Mouse (Mus musculus) intestine, embryonic 16.5 days (tissue): ENCODE measurements around the gene Ralgps2. TPM values are rescaled to one million over a fixed set of nuclear protein-coding genes. Genes with fewer than 3 reads are reported as not detected.

Experiments used
- ATAC-seq: fragments of 200-750 bp; cut with Nextera tagmentation; 2 replicates; pipeline ENCODE4 v1.8.0; 2017; ENCODE audit warnings: moderate TSS enrichment, moderate library complexity
- H3K27ac ChIP-seq: fragments of 300-500 bp; sonication (generic); 2 replicates; pipeline ENCODE4 v1.5.1; 2014; ENCODE audit warnings: mild to moderate bottlenecking, low read length
- H3K27me3 ChIP-seq: fragments of 300-500 bp; sonication (generic); replicated peaks from 2 replicates; pipeline ENCODE4 v1.6.1; 2014; ENCODE audit warnings: low read length, control low read depth, mixed read lengths; ENCODE audit not compliant: control insufficient read depth, insufficient read depth
- H3K36me3 ChIP-seq: fragments of 300-500 bp; sonication (generic); 2 replicates; pipeline ENCODE4 v1.6.1; 2014; ENCODE audit warnings: low read length, control low read depth; ENCODE audit not compliant: control insufficient read depth, insufficient read depth
- H3K4me1 ChIP-seq: fragments of 300-500 bp; sonication (generic); 2 replicates; pipeline ENCODE4 v1.6.1; 2014; ENCODE audit warnings: low read length, control low read depth, mixed read lengths; ENCODE audit not compliant: control insufficient read depth, insufficient read depth
- H3K4me2 ChIP-seq: fragments of 300-500 bp; sonication (generic); 2 replicates; pipeline ENCODE4 v1.6.1; 2014; ENCODE audit warnings: low read depth, low read length, control low read depth
- H3K4me3 ChIP-seq: fragments of 300-500 bp; sonication (generic); 2 replicates; pipeline ENCODE4 v1.5.1; 2014; ENCODE audit warnings: mild to moderate bottlenecking, low read length
- H3K9ac ChIP-seq: fragments of 300-500 bp; sonication (generic); 2 replicates; pipeline ENCODE4 v1.6.1; 2014; ENCODE audit warnings: low read depth, low read length
- H3K9me3 ChIP-seq: fragments of 300-500 bp; sonication (generic); 2 replicates; pipeline ENCODE4 v1.6.1; 2016; ENCODE audit warnings: low read length, control low read depth; ENCODE audit not compliant: control insufficient read depth
- WGBS: fragments of 180-500 bp; shearing (Covaris S2); extraction: QIAGEN DNeasy Blood & Tissue Kit; methylation state at CpG from one replicate; pipeline ENCODE4 v1.1.7; 2014; 5-methylcytosine and 5-hydroxymethylcytosine counted together
- polyA plus RNA-seq: library from polyadenylated mRNA; unstranded; fragments of >200 nt; fragmentation: Nextera tagmentation; extraction: Ambion mirVana; gene quantifications from 2 replicates; pipeline ENCODE4 v1.2.1, GENCODE M21; 2015

Gene Ralgps2
- polyA plus RNA-seq, 1 experiment from 2014 or later: 30.6 TPM

- WGBS: 91% methylated on average over 10 of the region's 10 CpGs
- peaks cover 14% of the 10 kb centered on the region for H3K4me1 ChIP-seq
- H3K36me3 ChIP-seq: no peaks in the 10 kb centered on the region
- no peaks in the 10 kb centered on the region for H3K27me3 ChIP-seq
- no peaks in the 10 kb centered on the region for H3K9me3 ChIP-seq
- H3K9ac ChIP-seq: no peak overlapping the region
- no peak overlapping the region for H3K4me3 ChIP-seq
- H3K27ac ChIP-seq: no peak overlapping the region
- no peak overlapping the region for H3K4me2 ChIP-seq
- ATAC-seq: no peak
Measured at GRCm38 (mm10) chr1:156784974-156785373, 154.5 kb downstream of the Ralgps2 start.

GRCm38 (mm10) chr1:156784116-156784515 lies 155.3 kb downstream of the Ralgps2 start:
- no peaks in the 10 kb centered on the region for H3K9me3 ChIP-seq
- WGBS: 61% methylated on average over 5 of the region's 5 CpGs
- H3K27me3 ChIP-seq: no peaks in the 10 kb centered on the region
- H3K36me3 ChIP-seq: no peaks in the 10 kb centered on the region
- no peak overlapping the region for H3K4me2 ChIP-seq
- H3K4me1 ChIP-seq: peaks cover 14% of the 10 kb centered on the region
- ATAC-seq: no peak
- H3K4me3 ChIP-seq: no peak overlapping the region
- no peak overlapping the region for H3K27ac ChIP-seq
- H3K9ac ChIP-seq: no peak overlapping the region

- Histone ChIP-seq H3K27ac (peak overlapping the region; percentile 80), H3K9me3 (no peaks in the 10 kb centered on the region), H3K4me1 (peaks cover 12% of the 10 kb centered on the region; the same call in 1 of the 2 replicates), H3K36me3 (no peaks in the 10 kb centered on the region), H3K4me2 (no peak overlapping the region), H3K27me3 (no peaks in the 10 kb centered on the region), H3K9ac (no peak overlapping the region), H3K4me3 (no peak overlapping the region)
- peak; percentile 58 for ATAC-seq
- 30% methylated on average over 14 of the region's 14 CpGs for WGBS
Measured at GRCm38 (mm10) chr1:156781971-156782850, 157.2 kb downstream of the Ralgps2 start.

- Histone ChIP-seq H3K9ac (no peak overlapping the region; the same call in 1 of the 2 replicates), H3K4me1 (peaks cover 12% of the 10 kb centered on the region; the same call in 1 of the 2 replicates)
- WGBS: 20% methylated on average over 12 of the region's 12 CpGs
Measured at GRCm38 (mm10) chr1:156781076-156781741, 158.2 kb downstream of the Ralgps2 start.

GRCm38 (mm10) chr1:156780234-156781005 lies 159.0 kb downstream of the Ralgps2 start:
- H3K9me3 ChIP-seq: no peaks in the 10 kb centered on the region
- H3K27ac ChIP-seq: peak overlapping the region; percentile 80
- H3K4me2 ChIP-seq: no peak overlapping the region
- no peak overlapping the region for H3K4me3 ChIP-seq
- H3K4me1 ChIP-seq: peaks cover 12% of the 10 kb centered on the region; the same call in 1 of the 2 replicates
- WGBS: 43% methylated on average over 16 of the region's 16 CpGs
- H3K9ac ChIP-seq: no peak overlapping the region
- no peaks in the 10 kb centered on the region for H3K36me3 ChIP-seq
- ATAC-seq: peak; percentile 36
- H3K27me3 ChIP-seq: no peaks in the 10 kb centered on the region

More at GRCm38 (mm10) chr1:156781076-156781741, 158.2 kb downstream of the Ralgps2 start:
- no peaks in the 10 kb centered on the region for H3K9me3 ChIP-seq
- no peak overlapping the region for H3K4me3 ChIP-seq
- no peaks in the 10 kb centered on the region for H3K36me3 ChIP-seq
- no peaks in the 10 kb centered on the region for H3K27me3 ChIP-seq
- peak; percentile 72 for ATAC-seq
- H3K27ac ChIP-seq: peak overlapping the region; percentile 80
- H3K4me2 ChIP-seq: no peak overlapping the region

GRCm38 (mm10) chr1:156779595-156779994 lies 159.8 kb downstream of the Ralgps2 start:
- Histone ChIP-seq H3K27ac (peak overlapping the region; percentile 80), H3K9me3 (no peaks in the 10 kb centered on the region), H3K4me3 (no peak overlapping the region), H3K36me3 (no peaks in the 10 kb centered on the region), H3K4me1 (peaks cover 12% of the 10 kb centered on the region; the same call in 1 of the 2 replicates), H3K27me3 (no peaks in the 10 kb centered on the region), H3K9ac (no peak overlapping the region), H3K4me2 (no peak overlapping the region)
- WGBS: 77% methylated on average over 4 of the region's 4 CpGs
- no peak for ATAC-seq

GRCm38 (mm10) chr1:156778977-156779376 lies 160.4 kb downstream of the Ralgps2 start:
- Histone ChIP-seq H3K36me3 (no peaks in the 10 kb centered on the region), H3K4me3 (no peak overlapping the region), H3K4me1 (peaks cover 12% of the 10 kb centered on the region; the same call in 1 of the 2 replicates), H3K9me3 (no peaks in the 10 kb centered on the region), H3K27ac (peak overlapping the region; percentile 80), H3K9ac (no peak overlapping the region), H3K27me3 (no peaks in the 10 kb centered on the region), H3K4me2 (no peak overlapping the region)
- 35% methylated on average over 6 of the region's 6 CpGs for WGBS
- ATAC-seq: no peak

GRCm38 (mm10) chr1:156777896-156778295 lies 161.5 kb downstream of the Ralgps2 start:
- H3K9me3 ChIP-seq: no peaks in the 10 kb centered on the region
- no peaks in the 10 kb centered on the region for H3K27me3 ChIP-seq
- 84% methylated on average over 4 of the region's 4 CpGs for WGBS
- no peak overlapping the region for H3K27ac ChIP-seq
- H3K4me1 ChIP-seq: peaks cover 12% of the 10 kb centered on the region; the same call in 1 of the 2 replicates
- H3K4me2 ChIP-seq: no peak overlapping the region
- no peak overlapping the region for H3K4me3 ChIP-seq
- H3K36me3 ChIP-seq: no peaks in the 10 kb centered on the region
- H3K9ac ChIP-seq: no peak overlapping the region
- no peak for ATAC-seq

- 0 out of 2 replicates have a peak, but pooled peaks cover 4% of the 10 kb centered on the region for H3K4me1 ChIP-seq
- no peak overlapping the region for H3K9ac ChIP-seq
- 90% methylated on average over 7 of the region's 7 CpGs for WGBS
- no peak overlapping the region for H3K4me3 ChIP-seq
- peak overlapping the region; percentile 30; the same call in 1 of the 2 replicates for H3K27ac ChIP-seq
- H3K9me3 ChIP-seq: no peaks in the 10 kb centered on the region
- no peak overlapping the region for H3K4me2 ChIP-seq
- no peak for ATAC-seq
- no peaks in the 10 kb centered on the region for H3K27me3 ChIP-seq
- no peaks in the 10 kb centered on the region for H3K36me3 ChIP-seq
Measured at GRCm38 (mm10) chr1:156775983-156776382, 163.4 kb downstream of the Ralgps2 start.
